Mouse (Mus musculus): Measurements from ENCODE around the gene Lrp4. TPM values are rescaled to one million over a fixed set of nuclear protein-coding genes. Genes with fewer than 3 reads are reported as not detected.
"Not testable (repeated sequence)": the region's sequence is repeated elsewhere in the genome, so short reads cannot be mapped to it uniquely, and the experiment has no call there.

The Lrp4 gene
- polyA plus RNA-seq, 1 experiment from 2014 or later = 1.9 TPM

GRCm38 (mm10) chr2:91480805-91481514, 23.6 kb downstream of the Lrp4 start:
- H3K9me3 ChIP-seq (ENCODE audit: control insufficient read depth, low read length) = no peaks in the 10 kb centered on the region
- H3K4me2 ChIP-seq = no peak overlapping the region
- H3K36me3 ChIP-seq (ENCODE audit: control insufficient read depth, insufficient read depth, low read length) = peaks cover 8% of the 10 kb centered on the region; the same call in 1 of the 2 replicates
- no peaks in the 10 kb centered on the region; the same call in none of the 2 replicates for H3K4me1 ChIP-seq (replicated peaks; ENCODE audit: control insufficient read depth, insufficient read depth, low read length)
- no peak overlapping the region for H3K4me3 ChIP-seq (ENCODE audit: low read depth, low read length)
- no peak overlapping the region for H3K27ac ChIP-seq (ENCODE audit: low read depth, low read length)
- no peak overlapping the region for H3K9ac ChIP-seq (ENCODE audit: low read depth, low read length)
- no peaks in the 10 kb centered on the region for H3K27me3 ChIP-seq (replicated peaks; ENCODE audit: control insufficient read depth, insufficient read depth, low read length)
- DNase-seq (ENCODE audit: low spot score) (no peak), ATAC-seq (replicated peaks; ENCODE audit: low FRiP score) (no peak)
- 64% methylated on average over 6 of the region's 6 CpGs for WGBS

GRCm38 (mm10) chr2:91484698-91485097, 27.4 kb downstream of the Lrp4 start:
- H3K9ac ChIP-seq (ENCODE audit: low read depth, low read length) = no peak overlapping the region
- DNase-seq (ENCODE audit: low spot score) (no peak), ATAC-seq (replicated peaks; ENCODE audit: low FRiP score) (no peak)
- H3K27ac ChIP-seq (ENCODE audit: low read depth, low read length) = no peak overlapping the region
- 63% methylated on average over 4 of the region's 4 CpGs for WGBS
- H3K4me1 ChIP-seq (replicated peaks; ENCODE audit: control insufficient read depth, insufficient read depth, low read length) = no peaks in the 10 kb centered on the region
- H3K9me3 ChIP-seq (ENCODE audit: control insufficient read depth, low read length) = no peaks in the 10 kb centered on the region
- H3K36me3 ChIP-seq (ENCODE audit: control insufficient read depth, insufficient read depth, low read length) = peaks cover 3% of the 10 kb centered on the region; the same call in 1 of the 2 replicates
- H3K27me3 ChIP-seq (replicated peaks; ENCODE audit: control insufficient read depth, insufficient read depth, low read length) = no peaks in the 10 kb centered on the region
- H3K4me3 ChIP-seq (ENCODE audit: low read depth, low read length) = no peak overlapping the region
- no peak overlapping the region for H3K4me2 ChIP-seq

GRCm38 (mm10) chr2:91485256-91485655, 27.9 kb downstream of the Lrp4 start:
- Histone ChIP-seq H3K4me1 (replicated peaks; ENCODE audit: control insufficient read depth, insufficient read depth, low read length) (no peaks in the 10 kb centered on the region), H3K4me2 (no peak overlapping the region), H3K9me3 (ENCODE audit: control insufficient read depth, low read length) (no peaks in the 10 kb centered on the region), H3K27ac (ENCODE audit: low read depth, low read length) (no peak overlapping the region), H3K36me3 (ENCODE audit: control insufficient read depth, insufficient read depth, low read length) (peaks cover 3% of the 10 kb centered on the region; the same call in 1 of the 2 replicates), H3K4me3 (ENCODE audit: low read depth, low read length) (no peak overlapping the region), H3K27me3 (replicated peaks; ENCODE audit: control insufficient read depth, insufficient read depth, low read length) (no peaks in the 10 kb centered on the region), H3K9ac (ENCODE audit: low read depth, low read length) (no peak overlapping the region)
- ATAC-seq (replicated peaks; ENCODE audit: low FRiP score) (no peak), DNase-seq (ENCODE audit: low spot score) (no peak)
- WGBS = 76% methylated on average over 6 of the region's 6 CpGs

- not testable (repeated sequence) for DNase-seq (ENCODE audit: low spot score); H3K4me2 ChIP-seq; H3K9ac ChIP-seq (ENCODE audit: low read depth, low read length); H3K9me3 ChIP-seq (ENCODE audit: control insufficient read depth, low read length); ATAC-seq (replicated peaks; ENCODE audit: low FRiP score); H3K4me1 ChIP-seq (replicated peaks; ENCODE audit: control insufficient read depth, insufficient read depth, low read length); H3K4me3 ChIP-seq (ENCODE audit: low read depth, low read length); H3K27me3 ChIP-seq (replicated peaks; ENCODE audit: control insufficient read depth, insufficient read depth, low read length); H3K36me3 ChIP-seq (ENCODE audit: control insufficient read depth, insufficient read depth, low read length); H3K27ac ChIP-seq (ENCODE audit: low read depth, low read length)
- WGBS = 31% methylated on average over 2 of the region's 3 CpGs
Observed at GRCm38 (mm10) chr2:91487295-91487694, 30.0 kb downstream of the Lrp4 start.

DNA sequence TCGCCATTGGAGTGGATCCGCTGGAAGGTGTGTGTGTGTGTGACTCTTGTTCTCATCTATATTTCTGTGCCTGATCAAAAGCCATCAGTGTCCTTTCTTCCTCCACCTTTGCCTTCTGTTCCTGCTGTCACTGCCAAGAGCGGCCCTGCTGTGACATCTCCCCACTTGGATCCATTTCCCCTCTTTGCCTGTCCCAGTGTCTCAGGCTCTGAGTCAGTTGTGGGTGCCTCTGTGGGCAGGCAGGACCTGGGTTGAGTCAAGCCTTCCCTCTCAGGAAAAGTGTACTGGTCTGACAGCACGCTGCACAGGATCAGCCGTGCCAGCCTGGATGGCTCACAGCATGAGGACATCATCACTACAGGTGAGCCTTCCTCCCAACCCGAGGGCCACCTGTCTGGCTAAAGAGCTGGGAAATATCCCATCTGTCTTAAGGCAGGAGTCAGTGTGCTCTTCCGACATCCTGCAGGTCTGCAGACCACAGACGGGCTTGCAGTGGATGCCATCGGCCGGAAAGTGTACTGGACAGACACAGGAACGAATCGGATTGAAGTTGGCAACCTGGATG, 34.8 kb downstream of the Lrp4 start:
- Histone ChIP-seq H3K27ac (ENCODE audit: low read depth, low read length) (no peak overlapping the region), H3K9me3 (ENCODE audit: control insufficient read depth, low read length) (no peaks in the 10 kb centered on the region), H3K27me3 (replicated peaks; ENCODE audit: control insufficient read depth, insufficient read depth, low read length) (no peaks in the 10 kb centered on the region), H3K4me2 (no peak overlapping the region), H3K36me3 (ENCODE audit: control insufficient read depth, insufficient read depth, low read length) (peaks cover 14% of the 10 kb centered on the region), H3K9ac (ENCODE audit: low read depth, low read length) (no peak overlapping the region), H3K4me3 (ENCODE audit: low read depth, low read length) (no peak overlapping the region), H3K4me1 (replicated peaks; ENCODE audit: control insufficient read depth, insufficient read depth, low read length) (no peaks in the 10 kb centered on the region)
- no peak for DNase-seq (ENCODE audit: low spot score)
- 92% methylated on average over 12 of the region's 12 CpGs for WGBS
- no peak for ATAC-seq (replicated peaks; ENCODE audit: low FRiP score)

DNA sequence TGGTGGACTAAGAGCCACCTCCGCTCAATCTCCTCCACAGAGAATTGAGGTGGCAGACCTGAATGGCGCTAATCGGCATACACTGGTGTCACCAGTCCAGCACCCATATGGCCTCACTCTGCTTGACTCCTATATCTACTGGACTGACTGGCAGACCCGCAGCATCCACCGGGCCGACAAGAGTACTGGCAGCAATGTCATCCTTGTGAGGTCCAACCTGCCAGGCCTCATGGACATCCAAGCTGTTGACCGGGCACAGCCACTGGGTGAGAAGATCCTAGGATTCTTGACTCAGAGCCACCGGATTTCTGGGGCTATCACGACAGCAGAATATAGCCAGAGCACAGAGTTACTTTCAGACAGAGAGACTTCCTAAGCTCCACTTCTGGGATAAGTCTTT, 36.7 kb downstream of the Lrp4 start:
- H3K36me3 ChIP-seq (ENCODE audit: control insufficient read depth, insufficient read depth, low read length) = peaks cover 17% of the 10 kb centered on the region
- no peak for ATAC-seq (replicated peaks; ENCODE audit: low FRiP score)
- 90% methylated on average over 9 of the region's 9 CpGs for WGBS
- no peak overlapping the region for H3K9ac ChIP-seq (ENCODE audit: low read depth, low read length)
- no peak overlapping the region for H3K4me2 ChIP-seq
- DNase-seq (ENCODE audit: low spot score) = no peak
- no peaks in the 10 kb centered on the region for H3K9me3 ChIP-seq (ENCODE audit: control insufficient read depth, low read length)
- no peak overlapping the region for H3K4me3 ChIP-seq (ENCODE audit: low read depth, low read length)
- H3K27me3 ChIP-seq (replicated peaks; ENCODE audit: control insufficient read depth, insufficient read depth, low read length) = no peaks in the 10 kb centered on the region
- no peaks in the 10 kb centered on the region for H3K4me1 ChIP-seq (replicated peaks; ENCODE audit: control insufficient read depth, insufficient read depth, low read length)
- no peak overlapping the region for H3K27ac ChIP-seq (ENCODE audit: low read depth, low read length)

GRCm38 (mm10) chr2:91498093-91498719, 40.9 kb downstream of the Lrp4 start:
- 57% methylated on average over 8 of the region's 8 CpGs for WGBS
- no peak for DNase-seq (ENCODE audit: low spot score)
- Histone ChIP-seq H3K36me3 (ENCODE audit: control insufficient read depth, insufficient read depth, low read length) (peaks cover 17% of the 10 kb centered on the region), H3K9ac (ENCODE audit: low read depth, low read length) (no peak overlapping the region), H3K9me3 (ENCODE audit: control insufficient read depth, low read length) (no peaks in the 10 kb centered on the region), H3K27me3 (replicated peaks; ENCODE audit: control insufficient read depth, insufficient read depth, low read length) (no peaks in the 10 kb centered on the region), H3K4me1 (replicated peaks; ENCODE audit: control insufficient read depth, insufficient read depth, low read length) (no peaks in the 10 kb centered on the region), H3K27ac (ENCODE audit: low read depth, low read length) (no peak overlapping the region), H3K4me2 (no peak overlapping the region), H3K4me3 (ENCODE audit: low read depth, low read length) (no peak overlapping the region)
- no peak for ATAC-seq (replicated peaks; ENCODE audit: low FRiP score)

DNA sequence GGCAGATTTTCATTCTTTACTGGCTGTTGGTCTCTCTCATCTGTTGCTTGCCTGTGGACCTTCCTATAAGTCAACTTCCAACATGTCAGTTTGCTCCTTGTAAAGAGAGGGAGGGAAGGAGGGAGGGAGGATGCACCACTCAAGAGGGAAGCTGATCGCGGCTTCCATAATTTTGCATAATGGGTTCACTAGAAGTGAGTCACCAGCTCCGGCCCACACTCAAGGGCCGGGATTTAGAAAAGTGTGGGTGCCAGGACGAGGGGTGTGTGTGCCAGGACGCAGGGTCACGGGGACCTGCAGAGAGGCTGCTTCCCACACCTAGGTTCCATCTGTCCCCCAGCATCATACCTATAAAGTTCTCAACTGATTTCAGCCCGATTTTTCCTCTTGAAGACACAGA, 50.8 kb downstream of the Lrp4 start:
- no peak overlapping the region for H3K9ac ChIP-seq (ENCODE audit: low read depth, low read length)
- no peak overlapping the region for H3K4me3 ChIP-seq (ENCODE audit: low read depth, low read length)
- no peaks in the 10 kb centered on the region for H3K27me3 ChIP-seq (replicated peaks; ENCODE audit: control insufficient read depth, insufficient read depth, low read length)
- no peaks in the 10 kb centered on the region for H3K9me3 ChIP-seq (ENCODE audit: control insufficient read depth, low read length)
- H3K4me1 ChIP-seq (replicated peaks; ENCODE audit: control insufficient read depth, insufficient read depth, low read length) = no peaks in the 10 kb centered on the region
- ATAC-seq (replicated peaks; ENCODE audit: low FRiP score) (no peak), DNase-seq (ENCODE audit: low spot score) (no peak)
- H3K27ac ChIP-seq (ENCODE audit: low read depth, low read length) = no peak overlapping the region
- 86% methylated on average over 8 of the region's 8 CpGs for WGBS
- no peak overlapping the region for H3K4me2 ChIP-seq
- H3K36me3 ChIP-seq (ENCODE audit: control insufficient read depth, insufficient read depth, low read length) = peaks cover 12% of the 10 kb centered on the region

Data from liver, embryonic 11.5 days (tissue).